Mouse (Mus musculus): ENCODE measurements around the gene Dhrs9.
"Not testable (repeated sequence)": the region's sequence is repeated elsewhere in the genome, so short reads cannot be mapped to it uniquely, and the experiment has no call there.

Gene Dhrs9

GRCm38 (mm10) chr2:69380281-69380680 is at the start of gene Dhrs9:
Gene Dhrs9 (plus strand): TSS chr2:69380445.
- DNase-seq (ENCODE audit: low read depth, low spot score): no peak

- DNase-seq (ENCODE audit: low read depth, low spot score): not testable (repeated sequence)
Observed at GRCm38 (mm10) chr2:69331523-69331922, 48.7 kb upstream of the Dhrs9 start.

GRCm38 (mm10) chr2:69341506-69341905 is 38.7 kb upstream of the Dhrs9 start:
- no peak for DNase-seq (ENCODE audit: low read depth, low spot score)

GRCm38 (mm10) chr2:69342496-69343221 is 37.6 kb upstream of the Dhrs9 start, which contains the start of gene Abcb11:
Gene Abcb11 (minus strand): TSS chr2:69342616.
- no peak for DNase-seq (ENCODE audit: low read depth, low spot score)

- not testable (repeated sequence) for DNase-seq (ENCODE audit: low read depth, low spot score)
Observed at GRCm38 (mm10) chr2:69355402-69355801, 24.8 kb upstream of the Dhrs9 start.

GRCm38 (mm10) chr2:69364831-69365230 is 15.4 kb upstream of the Dhrs9 start:
- DNase-seq (ENCODE audit: low read depth, low spot score): no peak

GRCm38 (mm10) chr2:69365275-69365674 is 15.0 kb upstream of the Dhrs9 start:
- no peak for DNase-seq (ENCODE audit: low read depth, low spot score)

GRCm38 (mm10) chr2:69376780-69377179 is 3.5 kb upstream of the Dhrs9 start:
- DNase-seq (ENCODE audit: low read depth, low spot score): no peak

- no peak for DNase-seq (ENCODE audit: low read depth, low spot score)
Observed at GRCm38 (mm10) chr2:69379801-69380200, 444 bp upstream of the Dhrs9 start.

- DNase-seq (ENCODE audit: low read depth, low spot score): no peak
Observed at GRCm38 (mm10) chr2:69381740-69382139, 1.5 kb downstream of the Dhrs9 start.

GRCm38 (mm10) chr2:69382838-69383237 is 2.6 kb downstream of the Dhrs9 start:
- no peak for DNase-seq (ENCODE audit: low read depth, low spot score)

GRCm38 (mm10) chr2:69386118-69386871 is 6.0 kb downstream of the Dhrs9 start:
- DNase-seq (ENCODE audit: low read depth, low spot score): no peak

GRCm38 (mm10) chr2:69393947-69394346 is 13.7 kb downstream of the Dhrs9 start:
- DNase-seq (ENCODE audit: low read depth, low spot score): no peak

- no peak for DNase-seq (ENCODE audit: low read depth, low spot score)
Observed at GRCm38 (mm10) chr2:69395597-69396248, 15.5 kb downstream of the Dhrs9 start.

- DNase-seq (ENCODE audit: low read depth, low spot score): no peak
Observed at GRCm38 (mm10) chr2:69396760-69397435, 16.7 kb downstream of the Dhrs9 start.

GRCm38 (mm10) chr2:69400866-69401604 is 20.8 kb downstream of the Dhrs9 start:
- no peak for DNase-seq (ENCODE audit: low read depth, low spot score)

GRCm38 (mm10) chr2:69401891-69402290 is 21.6 kb downstream of the Dhrs9 start:
- no peak for DNase-seq (ENCODE audit: low read depth, low spot score)

- DNase-seq (ENCODE audit: low read depth, low spot score): no peak
Observed at GRCm38 (mm10) chr2:69402309-69402708, 22.1 kb downstream of the Dhrs9 start.

GRCm38 (mm10) chr2:69405692-69406091 is 25.4 kb downstream of the Dhrs9 start:
- no peak for DNase-seq (ENCODE audit: low read depth, low spot score)

GRCm38 (mm10) chr2:69414539-69414938 is 34.3 kb downstream of the Dhrs9 start:
- DNase-seq (ENCODE audit: low read depth, low spot score): no peak

- DNase-seq (ENCODE audit: low read depth, low spot score): no peak
Observed at GRCm38 (mm10) chr2:69415070-69415469, 34.8 kb downstream of the Dhrs9 start.

Data from brain, embryonic 18.5 days (tissue).